Mouse (Mus musculus) midbrain, embryonic 16.5 days (tissue): ENCODE results near the gene Cdca5. TPM values are rescaled to one million over a fixed set of nuclear protein-coding genes. Genes with fewer than 3 reads are reported as not detected.

Experiments
- ATAC-seq: fragments of 200-750 bp; cut with Nextera tagmentation; 2 replicates; pipeline ENCODE4 v1.8.0; 2017; ENCODE audit warnings: moderate TSS enrichment
- H3K27ac ChIP-seq: fragments of 300-500 bp; sonication (generic); 2 replicates; pipeline ENCODE4 v1.5.1; 2014; ENCODE audit warnings: mild to moderate bottlenecking, low read length, mixed read lengths
- H3K27me3 ChIP-seq: fragments of 300-500 bp; sonication (generic); 2 replicates; pipeline ENCODE4 v1.6.1; 2014; ENCODE audit warnings: low read depth, low read length, mixed read lengths; ENCODE audit not compliant: control insufficient read depth, insufficient read depth
- H3K36me3 ChIP-seq: fragments of 300-500 bp; sonication (generic); 2 replicates; pipeline ENCODE4 v1.6.1; 2014; ENCODE audit warnings: mild to moderate bottlenecking, low read length, moderate library complexity, mixed read lengths; ENCODE audit not compliant: control insufficient read depth, insufficient read depth
- H3K4me1 ChIP-seq: fragments of 300-500 bp; sonication (generic); 2 replicates; pipeline ENCODE4 v1.6.1; 2014; ENCODE audit warnings: mild to moderate bottlenecking, low read length, mixed read lengths; ENCODE audit not compliant: control insufficient read depth, insufficient read depth
- H3K4me2 ChIP-seq: fragments of 300-500 bp; sonication (generic); 2 replicates; pipeline ENCODE4 v1.6.1; 2014; ENCODE audit warnings: mild to moderate bottlenecking, low read length, mixed read lengths
- H3K4me3 ChIP-seq: fragments of 300-500 bp; sonication (generic); 2 replicates; pipeline ENCODE4 v1.5.1; 2014; ENCODE audit warnings: low read depth, mild to moderate bottlenecking, low read length, moderate library complexity, mixed read lengths
- H3K9ac ChIP-seq: fragments of 300-500 bp; sonication (generic); 2 replicates; pipeline ENCODE4 v1.6.1; 2014; ENCODE audit warnings: low read depth, low read length, mixed read lengths
- H3K9me3 ChIP-seq: fragments of 300-500 bp; sonication (generic); replicated peaks from 2 replicates; pipeline ENCODE4 v1.6.1; 2014; ENCODE audit warnings: mild to moderate bottlenecking, low read length, mixed read lengths; ENCODE audit not compliant: control insufficient read depth, poor library complexity, severe bottlenecking
- WGBS: fragments of 180-500 bp; shearing (Covaris S2); extraction: QIAGEN DNeasy Blood & Tissue Kit; methylation state at CpG from one replicate; pipeline ENCODE4 v1.1.7; 2014; 5-methylcytosine and 5-hydroxymethylcytosine counted together
- polyA plus RNA-seq: library from polyadenylated mRNA; unstranded; fragments of >200 nt; fragmentation: Nextera tagmentation; extraction: Ambion mirVana; gene quantifications from 2 replicates; pipeline ENCODE4 v1.2.1, GENCODE M21; 2015

The Cdca5 gene
- polyA plus RNA-seq, 1 experiment from 2014 or later: 3.7 TPM

DNA sequence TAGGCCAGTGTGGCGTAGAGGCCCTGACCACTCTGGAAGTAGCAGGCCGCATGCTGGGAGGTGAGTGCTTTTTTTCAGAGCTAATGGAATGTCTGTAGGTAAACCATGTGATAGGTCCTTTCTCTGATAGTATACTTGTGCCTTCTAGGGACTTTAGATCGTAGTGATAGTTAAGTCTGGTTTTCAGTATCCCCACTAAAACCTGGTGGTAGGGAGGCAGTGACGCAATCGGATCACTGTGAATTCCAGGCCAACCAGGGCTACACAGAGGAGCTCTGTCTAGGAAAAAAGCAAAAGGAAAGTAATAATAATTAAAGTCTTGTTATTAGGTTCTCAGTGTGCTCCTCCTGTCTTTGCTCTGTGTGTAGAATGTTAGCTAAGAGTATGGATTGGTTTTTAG is 26.3 kb upstream of the Cdca5 start:
- 41% methylated on average over 5 of the region's 5 CpGs for WGBS
- no peaks in the 10 kb centered on the region for H3K27me3 ChIP-seq
- peaks cover 11% of the 10 kb centered on the region for H3K36me3 ChIP-seq
- peak overlapping the region; percentile 67 for H3K4me3 ChIP-seq
- peak overlapping the region; percentile 91 for H3K9ac ChIP-seq
- H3K4me1 ChIP-seq: peaks cover 38% of the 10 kb centered on the region
- no peak overlapping the region for H3K27ac ChIP-seq
- peak overlapping the region; percentile 88 for H3K4me2 ChIP-seq
- H3K9me3 ChIP-seq: no peaks in the 10 kb centered on the region
- no peak for ATAC-seq

GRCm38 (mm10) chr19:6058966-6059365 is 25.8 kb upstream of the Cdca5 start:
- no peak for ATAC-seq
- Histone ChIP-seq H3K4me3 (no peak overlapping the region; the same call in 1 of the 2 replicates), H3K27ac (no peak overlapping the region), H3K4me1 (peaks cover 38% of the 10 kb centered on the region), H3K36me3 (peaks cover 7% of the 10 kb centered on the region), H3K9ac (no peak overlapping the region), H3K9me3 (no peaks in the 10 kb centered on the region), H3K4me2 (peak overlapping the region; percentile 88), H3K27me3 (no peaks in the 10 kb centered on the region)
- WGBS: 91% methylated on average over 5 of the region's 5 CpGs

GRCm38 (mm10) chr19:6061021-6061533 is 23.7 kb upstream of the Cdca5 start, which contains the start of gene Znhit2:
Znhit2 (plus strand) TSS chr19:6061192.
- Histone ChIP-seq H3K36me3 (no peaks in the 10 kb centered on the region), H3K4me1 (peaks cover 45% of the 10 kb centered on the region)
- WGBS: under 1% methylated on average over 57 of the region's 58 CpGs

DNA sequence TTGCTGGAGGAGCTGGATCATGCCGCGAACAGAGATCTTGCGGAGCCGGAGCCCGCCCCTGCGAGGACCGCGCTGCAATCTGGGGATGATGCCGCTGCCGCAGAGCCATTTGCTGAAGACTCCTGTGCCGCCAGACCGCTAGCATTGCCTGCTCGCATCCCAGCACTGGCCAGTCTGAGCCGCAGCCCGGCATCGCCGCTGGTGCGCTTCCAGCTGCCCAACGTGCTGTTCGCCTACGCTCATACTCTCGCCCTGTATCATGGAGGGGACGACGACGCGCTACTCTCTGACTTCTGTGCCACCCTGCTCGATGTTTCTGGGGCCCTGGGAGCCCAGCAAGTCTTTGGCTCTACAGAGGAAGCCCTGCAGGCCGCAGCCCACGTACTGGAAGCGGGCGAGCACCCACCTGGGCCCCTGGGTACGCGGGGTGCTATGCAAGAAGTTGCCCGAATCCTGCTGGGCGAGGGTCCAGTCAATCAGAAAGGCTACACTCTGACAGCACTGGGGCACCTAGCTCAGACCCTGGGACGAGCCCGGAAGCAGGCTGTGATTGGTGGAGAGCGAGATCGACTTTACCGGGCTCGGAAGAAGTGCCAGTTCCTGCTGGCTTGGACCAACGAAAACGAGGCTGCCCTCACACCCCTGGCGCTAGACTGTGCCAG is 23.0 kb upstream of the Cdca5 start:
- Histone ChIP-seq H3K4me2 (peak overlapping the region; percentile 100), H3K36me3 (no peaks in the 10 kb centered on the region), H3K4me1 (peaks cover 45% of the 10 kb centered on the region), H3K9me3 (no peaks in the 10 kb centered on the region), H3K27me3 (no peaks in the 10 kb centered on the region), H3K4me3 (peak overlapping the region; percentile 88), H3K27ac (peak overlapping the region; percentile 92), H3K9ac (peak overlapping the region; percentile 98)
- ATAC-seq: no peak
- WGBS: 2% methylated on average over 44 of the region's 44 CpGs

More at GRCm38 (mm10) chr19:6061021-6061533, 23.7 kb upstream of the Cdca5 start, which contains the start of gene Znhit2:
- H3K4me3 ChIP-seq: peak within 1 kb of the TSS; percentile 88
- no peaks in the 10 kb centered on the region for H3K9me3 ChIP-seq
- H3K9ac ChIP-seq: peak within 1 kb of the TSS; percentile 98
- H3K4me2 ChIP-seq: peak within 1 kb of the TSS; percentile 100
- peak within 1 kb of the TSS; percentile 92 for H3K27ac ChIP-seq
- ATAC-seq: peak; percentile 76
- H3K27me3 ChIP-seq: no peaks in the 10 kb centered on the region

- 67% methylated on average over 5 of the region's 5 CpGs for WGBS
- no peak for ATAC-seq
- Histone ChIP-seq H3K9ac (peak overlapping the region; percentile 98), H3K36me3 (no peaks in the 10 kb centered on the region), H3K27ac (no peak overlapping the region), H3K27me3 (no peaks in the 10 kb centered on the region), H3K4me3 (peak overlapping the region; percentile 88), H3K4me2 (peak overlapping the region; percentile 100), H3K4me1 (peaks cover 42% of the 10 kb centered on the region), H3K9me3 (no peaks in the 10 kb centered on the region)
Measured at GRCm38 (mm10) chr19:6062418-6062817, 22.4 kb upstream of the Cdca5 start.

GRCm38 (mm10) chr19:6063081-6063480 is 21.7 kb upstream of the Cdca5 start:
- peaks cover 46% of the 10 kb centered on the region for H3K4me1 ChIP-seq
- no peaks in the 10 kb centered on the region for H3K36me3 ChIP-seq
- H3K4me2 ChIP-seq: peak overlapping the region; percentile 100; the same call in 1 of the 2 replicates
- no peaks in the 10 kb centered on the region for H3K27me3 ChIP-seq
- no peak overlapping the region for H3K27ac ChIP-seq
- H3K9ac ChIP-seq: no peak overlapping the region
- no peak for ATAC-seq
- no peaks in the 10 kb centered on the region for H3K9me3 ChIP-seq
- 92% methylated on average over 6 of the region's 6 CpGs for WGBS
- no peak overlapping the region for H3K4me3 ChIP-seq

DNA sequence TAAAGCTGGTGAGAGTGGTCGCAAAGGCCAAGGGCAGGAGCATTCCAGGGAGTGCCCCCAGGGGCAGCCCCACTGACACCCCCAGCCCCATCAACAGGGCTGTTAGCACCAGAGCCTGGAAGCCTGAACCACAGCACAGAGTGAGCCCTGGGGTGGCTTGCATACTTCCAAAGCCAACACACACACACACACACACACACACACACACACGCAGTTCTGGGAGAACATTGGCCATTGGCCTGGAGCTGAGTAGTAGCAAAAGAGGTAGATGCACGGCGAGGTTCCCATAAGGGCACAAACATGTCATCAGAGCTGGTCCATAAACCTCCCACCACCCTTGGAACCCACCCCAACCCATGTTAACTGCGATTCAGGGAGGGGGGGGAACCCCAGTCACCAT is 18.2 kb upstream of the Cdca5 start:
- Histone ChIP-seq H3K4me1 (peaks cover 37% of the 10 kb centered on the region), H3K36me3 (peaks cover 25% of the 10 kb centered on the region), H3K9me3 (no peaks in the 10 kb centered on the region), H3K4me3 (peak overlapping the region; percentile 52), H3K9ac (peak overlapping the region; percentile 82), H3K27ac (peak overlapping the region; percentile 91), H3K4me2 (peak overlapping the region; percentile 91), H3K27me3 (no peaks in the 10 kb centered on the region)
- 37% methylated on average over 4 of the region's 5 CpGs for WGBS
- ATAC-seq: peak; percentile 2; the same call in 1 of the 2 replicates

- peak overlapping the region; percentile 82 for H3K9ac ChIP-seq
- no peaks in the 10 kb centered on the region for H3K27me3 ChIP-seq
- no peaks in the 10 kb centered on the region for H3K9me3 ChIP-seq
- peaks cover 33% of the 10 kb centered on the region for H3K4me1 ChIP-seq
- ATAC-seq: peak; percentile 81
- H3K27ac ChIP-seq: peak overlapping the region; percentile 91
- WGBS: under 1% methylated on average over 30 of the region's 30 CpGs
- peak overlapping the region; percentile 52 for H3K4me3 ChIP-seq
- peak overlapping the region; percentile 91 for H3K4me2 ChIP-seq
- H3K36me3 ChIP-seq: peaks cover 26% of the 10 kb centered on the region
Measured at GRCm38 (mm10) chr19:6067011-6067723, 17.6 kb upstream of the Cdca5 start.
